Mouse (Mus musculus) MEL (cell line): Measurements from ENCODE around the gene Sfmbt2.

ENCODE experiments used
- CTCF ChIP-seq, 3 experiments: IDR thresholded peaks in 2 of 3; conservative IDR thresholded peaks in 1 of 3; 2 replicates each; pipeline ENCODE4 v1.5.1; 2011 to 2012; ENCODE audit warnings: low read length in 3 of 3, low read depth in 2 of 3, mild to moderate bottlenecking in 2 of 3, improper control_type of control experiment in 1 of 3, inconsistent platforms in 1 of 3, mixed read lengths in 1 of 3, moderate library complexity in 1 of 3; ENCODE audit not compliant: control insufficient read depth in 1 of 3, insufficient read depth in 1 of 3, poor library complexity in 1 of 3, severe bottlenecking in 1 of 3
- EP300 ChIP-seq, 2 experiments: IDR thresholded peaks; 2 replicates each; pipeline ENCODE4 v1.6.1; 2011; ENCODE audit warnings: improper control_type of control experiment in 2 of 2, low read length in 2 of 2, low read depth in 1 of 2, mild to moderate bottlenecking in 1 of 2
- MAFK ChIP-seq: IDR thresholded peaks from 2 replicates; pipeline ENCODE4 v1.6.1; 2011; ENCODE audit warnings: low read depth, mild to moderate bottlenecking, low read length, improper control_type of control experiment, borderline replicate concordance
- POLR2A ChIP-seq, 2 experiments: IDR thresholded peaks; 2 replicates each; pipeline ENCODE4 v1.6.1; 2011 to 2012; ENCODE audit warnings: low read length in 2 of 2, mild to moderate bottlenecking in 2 of 2, control low read depth in 1 of 2, improper control_type of control experiment in 1 of 2, low read depth in 1 of 2, moderate library complexity in 1 of 2; ENCODE audit not compliant: control insufficient read depth in 1 of 2, insufficient read depth in 1 of 2, poor library complexity in 1 of 2
- UBTF ChIP-seq: IDR thresholded peaks from 2 replicates; pipeline ENCODE4 v1.6.1; 2012; ENCODE audit warnings: low read depth, mild to moderate bottlenecking, inconsistent platforms, low read length, improper control_type of control experiment, moderate library complexity, borderline replicate concordance; ENCODE audit not compliant: insufficient read depth
- ZMIZ1 ChIP-seq: IDR thresholded peaks from 2 replicates; pipeline ENCODE4 v1.6.1; 2012; ENCODE audit warnings: low read depth, mild to moderate bottlenecking, inconsistent platforms, low read length, improper control_type of control experiment, moderate library complexity
- ZNF384 ChIP-seq: IDR thresholded peaks from 2 replicates; pipeline ENCODE4 v1.6.1; 2012; ENCODE audit warnings: low read depth, mild to moderate bottlenecking, inconsistent platforms, low read length, improper control_type of control experiment

DNA sequence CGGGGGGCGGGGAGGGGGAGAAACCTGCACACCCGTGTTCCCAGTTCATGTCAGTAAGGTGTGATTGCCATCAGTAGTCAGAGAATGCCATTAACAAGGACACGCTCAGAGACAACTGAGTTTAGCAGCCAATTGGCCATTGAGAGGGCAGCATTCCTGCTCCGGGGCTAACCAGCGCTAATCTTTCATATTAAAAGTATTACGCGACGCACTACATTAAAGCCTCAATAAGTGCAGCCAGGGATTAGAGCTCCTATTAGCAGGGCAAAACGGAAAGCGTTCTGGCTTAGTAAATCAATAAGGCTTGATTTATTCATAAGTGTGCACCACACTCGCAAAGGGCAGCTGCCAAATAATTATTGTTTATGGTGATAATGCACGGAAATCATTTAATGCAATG lies 39.1 kb downstream of the Sfmbt2 start:
- TF ChIP-seq ZMIZ1 (no peak), CTCF (IDR thresholded peaks at IDR 0.05 in 2 of 3, conservative IDR thresholded peaks at IDR 0.05 in 1 of 3; ENCODE audit: control insufficient read depth in 1 of 3, insufficient read depth in 1 of 3, low read depth in 2 of 3, low read length in 3 of 3, poor library complexity in 1 of 3, severe bottlenecking in 1 of 3) (no peak), MAFK (no peak), POLR2A (IDR thresholded peaks at IDR 0.05; ENCODE audit: control insufficient read depth in 1 of 2, insufficient read depth in 1 of 2, low read depth in 1 of 2, low read length in 2 of 2, poor library complexity in 1 of 2) (no peak), UBTF (no peak), EP300 (IDR thresholded peaks at IDR 0.05; ENCODE audit: low read depth in 1 of 2, low read length in 2 of 2) (no peak), ZNF384 (no peak)
